Mouse (Mus musculus) fat pad, adult 2 months (tissue): ENCODE measurements at regions not wholly inside any gene's neighbourhood (a gene's known extent, or its start where the extent isn't known, plus 50 kb on each side); places are given as distances from the start of the nearest gene placed in this dataset.

Experiments
- DNase-seq: peaks from one replicate; pipeline ENCODE4 v3.0.0-alpha.2; 2011; ENCODE audit warnings: low read depth, low spot score; ENCODE audit errors: extremely low read depth

DNA sequence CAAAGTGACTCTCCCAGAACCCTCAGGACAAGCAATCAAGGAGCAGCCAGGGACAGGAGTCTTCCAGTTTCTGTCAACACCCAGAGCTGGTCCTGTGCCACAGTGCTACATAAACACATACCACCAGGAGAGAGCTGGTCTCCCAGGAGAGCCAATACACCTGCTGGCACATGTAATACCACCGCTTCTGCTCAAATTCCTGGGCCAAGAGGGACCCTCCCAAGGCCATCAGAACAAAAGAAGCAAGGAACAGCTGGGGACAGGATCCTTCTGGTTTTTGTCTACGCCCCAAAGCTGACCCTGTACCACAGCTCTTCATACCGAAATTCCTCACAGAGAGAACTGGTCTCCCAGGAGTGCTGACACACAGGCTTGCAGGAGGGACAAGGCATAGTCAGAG is 695.4 kb upstream of the Tbl1xr1 start:
- no peak for DNase-seq

DNA sequence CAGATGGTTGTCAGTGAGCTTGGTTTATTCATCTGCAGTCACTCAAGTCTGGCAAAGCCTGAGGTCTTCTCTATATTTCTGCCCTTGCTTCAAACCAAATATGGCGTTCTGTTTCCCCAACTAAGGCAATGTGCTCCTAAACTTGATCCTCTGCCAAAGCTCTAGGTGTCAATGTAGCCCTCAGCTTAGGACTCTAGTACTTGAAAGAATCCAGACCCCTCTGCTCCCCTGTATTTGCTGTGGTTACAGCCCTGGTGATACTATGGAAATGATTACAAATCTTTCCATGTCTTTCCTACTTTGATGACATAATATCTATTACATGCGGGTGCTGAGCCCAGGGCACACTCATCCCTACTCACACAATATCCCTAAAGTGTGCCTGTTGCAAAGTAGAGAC is 672.9 kb upstream of the Tbl1xr1 start:
- no peak for DNase-seq

- no peak for DNase-seq
Measured at GRCm38 (mm10) chr3:21404058-21404457, 672.4 kb upstream of the Tbl1xr1 start.

DNA sequence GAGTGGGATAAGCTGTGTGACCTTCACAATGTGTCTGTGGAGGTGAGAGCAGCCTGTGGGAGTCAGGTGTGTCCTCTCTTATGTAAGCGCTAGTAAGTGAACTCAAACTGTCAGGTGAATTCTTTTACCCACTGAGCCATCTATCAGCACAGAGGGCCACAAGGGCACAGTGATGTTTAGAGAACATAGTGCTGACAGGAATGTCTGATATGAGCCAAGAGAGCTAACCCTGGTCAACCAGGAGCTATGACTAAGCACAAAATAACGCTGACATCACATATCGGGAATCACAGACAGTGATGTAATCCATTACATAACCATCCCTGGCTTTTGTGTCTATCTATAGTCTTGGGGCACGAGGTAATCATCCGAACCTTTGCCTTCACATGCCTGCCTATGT is 669.4 kb upstream of the Tbl1xr1 start:
- DNase-seq, result no peak

- DNase-seq, result no peak
Measured at GRCm38 (mm10) chr3:21412010-21412409, 664.4 kb upstream of the Tbl1xr1 start.

DNA sequence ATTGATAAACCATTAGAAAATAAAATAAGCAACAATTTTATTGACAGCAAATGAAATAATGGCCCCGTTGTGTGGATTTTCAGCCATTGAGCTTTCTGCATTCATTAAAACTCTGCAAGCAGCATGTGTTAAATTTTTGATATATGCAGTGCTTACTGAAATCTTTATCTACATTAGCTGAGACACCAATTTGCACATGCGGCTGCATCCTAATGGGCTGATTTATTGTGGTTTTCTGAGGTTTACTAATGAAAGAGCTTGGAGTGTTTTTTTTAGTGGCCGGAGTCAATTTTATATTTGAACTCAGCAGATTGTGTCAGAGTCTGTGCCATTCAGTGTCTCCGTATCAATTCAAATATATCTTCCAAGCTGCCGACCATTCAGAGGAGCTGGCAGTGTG is 653.3 kb upstream of the Tbl1xr1 start:
- no peak for DNase-seq

DNA sequence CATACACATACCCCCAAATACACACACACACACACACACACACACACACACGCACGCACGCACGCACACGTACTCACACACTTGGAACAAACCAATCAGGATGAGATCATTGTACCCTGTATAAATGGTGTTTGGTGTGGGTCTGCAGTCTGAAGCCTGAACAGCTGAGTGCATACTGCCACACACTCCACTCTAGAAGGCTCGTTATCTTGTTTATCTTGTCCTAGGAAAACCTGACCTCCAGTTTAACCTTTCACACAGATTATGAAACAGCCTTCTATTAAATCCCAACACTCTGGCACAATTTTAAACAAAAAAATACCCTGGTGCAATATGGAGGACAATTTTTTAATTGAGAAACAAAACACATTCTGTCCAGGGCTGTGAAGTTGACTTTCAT is 649.9 kb upstream of the Tbl1xr1 start:
- DNase-seq, result no peak

- DNase-seq, result no peak
Measured at GRCm38 (mm10) chr3:21427408-21428031, 648.9 kb upstream of the Tbl1xr1 start.

DNA sequence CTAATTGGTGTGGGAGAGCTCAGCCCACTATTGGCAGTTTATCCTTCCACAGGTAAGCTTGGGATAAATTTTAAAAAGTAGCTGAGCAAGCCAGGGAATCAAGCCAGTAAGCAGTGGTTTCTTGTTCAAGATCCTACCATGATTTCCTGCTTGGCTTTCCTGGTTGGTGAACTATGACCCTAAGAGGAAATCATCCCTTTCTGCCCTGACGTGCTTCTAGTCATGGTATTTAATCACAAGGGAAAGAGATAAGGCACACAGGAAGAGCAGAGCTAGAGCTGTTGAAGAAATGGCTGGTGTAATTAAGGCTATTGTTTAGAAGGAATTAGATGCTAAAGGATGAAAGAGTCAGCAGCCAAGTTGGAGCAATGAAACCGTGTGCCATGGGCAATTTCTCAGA is 648.3 kb upstream of the Tbl1xr1 start:
- DNase-seq, result no peak

DNA sequence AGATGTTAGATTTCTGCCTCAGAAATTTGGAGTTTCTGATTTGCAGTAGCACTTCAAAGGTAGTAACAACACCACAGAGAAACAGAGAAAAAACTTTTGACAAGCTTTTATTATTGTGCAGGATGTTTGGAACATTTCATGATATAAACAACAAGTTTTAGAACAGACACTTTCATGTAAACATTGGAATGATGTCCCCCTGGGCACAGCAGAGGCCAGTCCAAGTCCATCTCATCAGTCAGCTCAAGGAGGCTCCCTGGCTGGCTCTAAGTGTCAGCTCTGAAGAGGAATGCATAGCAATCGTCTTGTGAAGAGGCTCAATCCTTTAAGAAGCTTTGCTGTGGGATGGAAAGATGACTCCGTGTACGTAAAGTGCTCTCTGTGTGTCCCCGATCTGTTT is 612.2 kb upstream of the Tbl1xr1 start:
- no peak for DNase-seq

DNA sequence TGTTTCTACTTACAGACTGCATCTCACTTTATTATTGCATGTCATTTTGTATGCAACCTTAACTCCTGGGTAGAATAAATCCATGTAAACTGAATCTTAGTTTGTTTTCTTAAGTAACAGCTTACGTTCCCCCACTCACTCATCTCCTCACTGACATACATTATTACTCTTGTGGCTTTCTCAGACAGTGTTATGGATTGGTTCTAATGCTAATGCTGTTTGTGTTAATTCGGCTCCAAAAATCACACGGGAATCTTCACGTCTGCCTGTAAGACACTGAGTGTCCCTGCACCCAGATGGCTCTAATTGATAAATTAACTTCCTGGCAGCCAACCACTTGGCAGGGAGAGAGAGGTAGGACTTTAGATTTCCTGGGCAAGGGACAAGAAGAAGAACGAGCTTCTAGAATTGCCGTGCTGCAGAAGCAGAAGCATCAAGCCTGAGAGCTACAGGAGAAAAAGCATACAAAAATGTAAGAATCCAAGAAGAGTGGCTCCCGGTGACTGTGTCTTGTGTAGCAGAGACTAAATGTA is 610.3 kb upstream of the Tbl1xr1 start:
- DNase-seq, result peak; percentile 65

DNA sequence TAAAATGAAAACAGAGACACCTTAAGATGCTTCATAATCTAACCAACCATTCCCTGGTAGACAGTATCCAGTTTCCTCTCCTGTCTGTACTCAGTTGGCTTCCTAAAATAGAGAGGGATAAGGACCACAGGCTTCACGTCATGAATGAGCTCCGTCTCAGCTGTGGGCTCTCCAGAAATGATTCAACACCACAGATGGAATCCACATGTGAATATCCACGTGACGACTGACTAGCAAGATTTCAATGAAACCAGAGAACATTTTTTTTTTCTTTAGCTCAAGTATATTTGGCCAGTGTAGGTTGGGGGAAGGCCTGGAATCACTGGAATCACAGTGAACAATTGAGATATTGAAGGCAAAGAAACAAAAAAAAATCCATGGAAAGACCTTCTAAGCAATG is 599.1 kb upstream of the Tbl1xr1 start:
- DNase-seq, result no peak

DNA sequence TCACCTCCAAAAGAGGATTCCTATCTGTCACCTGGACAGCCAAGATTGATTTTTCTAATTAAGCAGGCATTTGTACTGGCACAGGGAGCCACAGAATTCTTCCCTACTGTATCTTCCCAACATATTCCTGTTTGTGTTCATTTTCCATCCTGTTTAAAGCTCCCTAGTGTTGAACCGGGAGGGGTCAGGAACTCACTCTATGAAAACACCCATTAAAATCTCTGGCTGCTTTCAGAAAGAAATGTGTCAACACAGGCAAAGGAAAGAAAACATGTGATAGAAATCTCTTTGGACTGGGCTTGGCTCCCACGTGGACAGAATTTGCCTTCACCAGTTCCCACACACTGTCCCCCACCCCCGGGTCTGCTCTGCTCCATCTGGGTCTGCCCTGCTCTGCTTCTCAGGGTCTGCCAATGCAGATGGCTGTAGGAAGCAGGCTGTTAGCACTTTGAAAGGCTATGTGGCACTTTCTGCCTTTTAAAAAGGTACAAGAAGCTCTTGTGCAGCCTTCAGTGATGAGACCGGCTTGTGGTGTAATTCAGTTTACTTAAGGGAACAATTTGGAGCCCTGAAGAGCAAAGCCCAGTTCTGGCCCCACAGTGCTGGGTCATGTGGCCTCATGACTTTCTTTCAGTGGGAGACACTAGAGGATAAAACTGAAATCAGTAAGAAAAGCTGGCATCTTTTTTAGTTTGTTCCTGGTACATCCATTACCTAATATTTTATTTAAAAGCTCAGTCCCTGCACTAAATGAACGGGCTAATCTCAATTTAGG is 597.2 kb upstream of the Tbl1xr1 start:
- no peak for DNase-seq

- DNase-seq, result no peak
Measured at GRCm38 (mm10) chr3:21479846-21480245, 596.6 kb upstream of the Tbl1xr1 start.

GRCm38 (mm10) chr3:21484052-21484451 is 592.4 kb upstream of the Tbl1xr1 start:
- no peak for DNase-seq

- no peak for DNase-seq
Measured at GRCm38 (mm10) chr3:21485454-21485853, 591.0 kb upstream of the Tbl1xr1 start.

DNA sequence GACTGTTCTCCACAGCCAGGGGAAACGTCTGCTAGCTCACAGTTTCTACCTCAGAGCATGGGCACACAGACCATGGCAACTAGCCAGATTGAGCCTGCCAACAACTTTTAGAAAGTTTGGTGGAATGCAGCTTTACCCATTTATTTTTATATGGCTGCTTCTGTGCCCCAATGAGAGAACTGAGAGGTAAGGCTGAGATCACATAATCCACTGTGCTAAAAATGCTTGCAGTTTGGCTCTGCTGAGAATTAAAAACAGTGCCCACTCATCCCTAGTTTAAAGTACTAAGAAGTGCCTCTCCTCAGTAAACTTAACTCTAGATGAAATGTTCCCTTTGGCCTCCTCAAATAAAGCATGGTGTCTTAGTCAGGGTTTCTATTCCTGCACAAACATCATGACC is 586.9 kb upstream of the Tbl1xr1 start:
- DNase-seq, result no peak

- DNase-seq, result no peak
Measured at GRCm38 (mm10) chr3:21492413-21492812, 584.0 kb upstream of the Tbl1xr1 start.

GRCm38 (mm10) chr3:21493384-21493783 is 583.1 kb upstream of the Tbl1xr1 start:
- no peak for DNase-seq

DNA sequence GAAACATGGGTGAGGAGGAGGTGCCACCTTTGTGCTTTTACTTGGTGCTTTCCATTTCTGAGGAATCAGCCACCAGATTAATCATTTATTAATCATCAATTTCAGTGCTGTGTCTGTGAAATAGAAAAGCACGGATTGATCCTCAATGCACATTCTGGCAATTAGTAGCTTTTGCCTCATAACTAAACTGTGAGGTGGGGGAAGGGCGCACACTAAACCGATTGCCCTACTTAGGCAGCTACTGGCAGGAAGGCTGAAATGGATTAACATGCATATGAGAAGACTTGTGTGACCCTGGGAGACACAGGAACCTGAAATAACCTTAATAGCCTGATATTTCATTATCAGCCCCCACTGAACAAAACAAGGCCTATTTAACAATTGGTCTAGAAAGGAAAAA is 581.5 kb upstream of the Tbl1xr1 start:
- DNase-seq, result no peak

DNA sequence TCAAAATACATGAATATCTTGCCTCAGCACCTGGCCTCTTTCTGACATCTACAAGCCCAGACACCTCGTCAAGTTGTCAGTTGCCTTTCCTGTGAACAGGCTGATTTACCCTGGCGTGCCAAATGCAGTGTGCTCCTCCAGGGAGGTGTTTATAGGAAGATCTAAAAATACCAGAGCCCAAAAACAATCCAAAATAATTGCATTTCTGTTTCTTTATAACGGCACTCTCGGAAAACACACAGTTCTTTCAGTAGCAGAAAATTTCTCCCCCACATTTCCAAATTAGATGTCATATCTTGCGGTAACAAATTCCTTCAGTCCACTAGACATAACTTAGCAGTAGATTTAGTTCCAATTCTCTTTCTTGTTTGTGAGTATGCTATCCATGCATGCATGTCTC is 580.8 kb upstream of the Tbl1xr1 start:
- DNase-seq, result no peak

GRCm38 (mm10) chr3:21496166-21496565 is 580.3 kb upstream of the Tbl1xr1 start:
- no peak for DNase-seq

- no peak for DNase-seq
Measured at GRCm38 (mm10) chr3:21497011-21497410, 579.4 kb upstream of the Tbl1xr1 start.
